Mouse (Mus musculus): ENCODE data around the gene Tbc1d1.
A peak's percentile ranks its signal among the peaks of the same experiment; 100 is the strongest.

Tbc1d1 gene

DNA sequence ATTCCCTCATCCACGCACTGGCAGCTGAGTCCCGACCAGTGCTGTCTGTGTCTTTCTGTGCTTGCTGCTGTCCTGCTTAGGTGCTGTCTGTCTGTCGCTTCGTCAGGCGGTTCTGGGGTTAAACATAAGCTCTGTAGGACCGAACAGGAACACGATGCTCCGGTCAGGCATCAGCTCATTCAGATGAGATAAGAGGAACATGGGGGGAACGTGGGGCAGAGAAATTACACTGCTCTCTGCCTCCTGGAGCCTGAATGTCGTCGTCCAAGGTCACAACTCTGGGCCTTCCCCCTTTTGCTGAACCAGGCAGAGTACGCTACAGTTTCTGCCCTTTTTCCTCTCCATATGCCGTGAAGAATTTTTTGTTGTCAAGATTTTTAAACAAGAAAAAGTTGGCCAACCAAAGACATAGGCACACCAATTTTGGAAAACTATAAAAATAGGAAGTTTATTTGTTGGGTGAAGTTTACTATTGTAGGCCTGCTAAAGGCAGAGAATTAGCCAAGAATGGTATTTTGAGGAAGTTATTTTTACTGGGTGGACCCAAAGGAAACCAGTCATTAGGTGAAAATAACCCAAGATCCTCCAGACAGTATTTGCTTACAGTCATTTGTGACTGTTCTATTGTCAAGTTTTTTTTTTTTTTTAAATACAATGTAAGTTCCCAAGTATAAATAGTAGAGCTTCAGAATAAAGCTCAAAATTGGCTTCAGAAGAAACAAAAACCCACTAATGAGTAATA is 85.0 kb downstream of the Tbc1d1 start:
- no peak for DNase-seq

GRCm38 (mm10) chr5:64241867-64242266 is 85.8 kb downstream of the Tbc1d1 start:
- no peak for DNase-seq

DNA sequence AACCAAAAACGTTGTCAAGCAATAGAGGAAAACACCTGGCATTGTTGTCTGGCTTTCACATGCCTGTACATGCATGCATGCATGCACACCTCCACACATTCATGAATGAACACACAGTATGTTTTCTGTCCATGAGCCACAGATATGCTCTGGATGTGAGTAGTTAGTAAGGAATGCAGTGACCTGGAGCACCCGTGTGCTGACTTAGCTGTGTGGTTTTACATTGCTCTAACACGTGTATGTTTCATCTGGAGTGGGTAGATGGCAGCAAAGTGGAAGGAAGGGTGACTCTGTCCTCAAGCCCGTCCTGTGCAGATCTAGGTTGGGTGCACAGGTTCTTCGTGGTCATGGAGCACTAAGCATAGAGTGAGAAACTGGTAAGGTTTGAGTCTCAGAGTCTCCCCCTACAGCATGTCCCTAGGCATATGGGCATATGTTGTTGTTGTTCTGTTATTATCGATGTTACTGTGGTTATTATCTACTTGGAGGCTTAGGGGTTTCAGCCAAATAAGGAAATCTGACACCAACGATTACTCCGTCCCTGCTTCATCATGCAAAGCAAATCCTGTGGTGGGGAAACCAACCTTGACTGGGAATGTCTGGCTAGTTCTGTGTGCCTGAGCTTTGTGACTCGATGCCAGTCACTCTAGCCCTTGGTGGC is 86.8 kb downstream of the Tbc1d1 start:
- DNase-seq = no peak

GRCm38 (mm10) chr5:64243666-64244065 is 87.6 kb downstream of the Tbc1d1 start:
- no peak for DNase-seq

GRCm38 (mm10) chr5:64244283-64244682 is 88.2 kb downstream of the Tbc1d1 start:
- DNase-seq = no peak

DNA sequence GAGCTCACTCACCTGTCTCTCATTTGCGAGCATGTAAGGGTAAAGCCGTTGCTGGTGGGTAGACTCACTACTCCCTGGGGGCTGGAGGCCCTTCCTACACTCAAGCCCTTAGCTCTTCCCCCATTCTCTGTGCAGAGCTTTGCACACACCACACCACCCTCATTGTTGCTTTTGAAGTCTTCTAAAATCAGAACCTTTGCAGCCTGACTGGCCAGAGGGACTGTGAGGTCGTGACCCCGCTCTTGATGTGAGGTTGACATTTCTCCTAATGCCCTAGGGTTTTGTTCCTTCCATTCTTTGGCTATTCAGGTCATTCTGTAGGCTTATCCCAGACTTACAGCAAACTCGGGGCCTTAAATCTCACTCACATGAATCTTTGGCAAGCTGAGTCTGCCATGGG is 88.6 kb downstream of the Tbc1d1 start:
- no peak for DNase-seq

DNA sequence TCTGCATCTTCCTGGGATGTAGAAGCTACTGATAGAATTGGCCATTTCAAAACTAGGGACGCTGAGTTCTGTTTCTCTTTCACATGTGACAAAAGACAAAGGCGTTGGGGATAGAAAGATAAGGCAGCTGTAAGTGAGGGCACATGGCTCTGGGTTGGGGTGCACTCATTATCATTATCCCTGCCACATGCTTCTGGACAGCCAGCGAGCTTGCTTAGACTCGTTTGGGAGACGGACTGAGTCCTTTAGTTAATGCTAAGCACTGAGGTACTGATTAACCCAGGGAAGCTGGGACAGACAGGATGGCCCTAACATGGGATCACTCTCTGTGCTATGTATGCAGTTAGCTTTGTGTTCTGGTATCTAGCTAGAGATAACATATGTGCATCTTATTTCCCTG is 95.3 kb downstream of the Tbc1d1 start:
- no peak for DNase-seq

DNA sequence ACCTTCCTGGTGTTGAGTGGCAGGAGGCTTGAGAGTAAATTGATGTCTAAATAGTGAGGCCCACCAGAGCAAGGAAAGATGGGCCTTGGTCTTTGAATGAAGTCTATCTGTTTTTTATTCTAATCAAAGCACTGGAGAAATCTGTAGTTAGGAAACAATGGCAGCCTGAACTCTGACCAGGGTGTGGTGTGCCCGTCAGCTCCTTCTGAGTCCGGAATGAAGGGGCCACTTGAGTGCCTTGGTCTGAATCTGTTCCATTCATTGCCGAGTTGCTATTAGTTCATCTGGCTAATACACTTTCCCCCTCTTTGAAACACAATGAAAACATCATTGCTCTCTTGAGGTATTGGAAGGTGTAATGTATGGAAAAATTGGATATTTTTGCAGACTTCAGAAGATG is 98.2 kb downstream of the Tbc1d1 start:
- no peak for DNase-seq

- DNase-seq = no peak
Measured at GRCm38 (mm10) chr5:64254988-64255387, 98.9 kb downstream of the Tbc1d1 start.

DNA sequence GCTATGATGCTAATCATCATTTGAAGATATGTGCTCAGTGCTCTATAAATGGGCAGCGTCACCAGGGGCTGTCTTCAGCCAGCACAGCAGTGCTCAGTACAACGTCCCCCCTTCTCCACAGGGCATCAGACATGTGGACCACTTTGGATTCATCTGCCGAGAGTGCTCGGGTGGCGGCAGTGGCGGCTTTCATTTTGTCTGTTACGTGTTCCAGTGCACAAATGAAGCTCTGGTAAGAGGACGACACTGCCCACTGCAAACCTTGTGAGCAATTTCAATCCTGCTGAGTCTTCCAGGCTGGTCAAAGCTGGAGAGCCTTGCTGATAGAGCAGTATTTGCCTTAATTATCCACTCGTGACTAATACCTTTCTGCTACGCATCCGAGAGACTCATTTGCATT is 107.2 kb downstream of the Tbc1d1 start:
- DNase-seq = no peak

- no peak for DNase-seq
Measured at GRCm38 (mm10) chr5:64263898-64264478, 107.9 kb downstream of the Tbc1d1 start.

DNA sequence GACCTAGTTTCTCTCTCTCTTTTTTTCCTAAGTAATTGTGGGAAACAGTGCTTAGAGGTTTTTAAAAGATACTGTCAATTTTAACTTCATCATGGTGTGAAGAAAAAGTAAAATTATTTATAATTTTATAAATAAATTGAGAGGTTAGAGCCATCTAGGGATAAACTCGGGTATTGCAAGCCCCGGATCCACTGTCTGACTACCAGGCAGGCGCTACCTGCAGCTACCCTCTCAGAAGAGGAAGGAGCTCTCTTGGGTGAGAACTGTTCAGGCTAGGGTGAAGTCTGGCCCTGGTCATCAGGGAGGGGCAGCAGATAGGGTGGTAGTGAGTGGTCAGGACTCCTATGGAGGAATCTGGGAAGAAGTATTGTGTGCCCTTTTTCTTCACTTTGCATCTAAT is 109.0 kb downstream of the Tbc1d1 start:
- no peak for DNase-seq

DNA sequence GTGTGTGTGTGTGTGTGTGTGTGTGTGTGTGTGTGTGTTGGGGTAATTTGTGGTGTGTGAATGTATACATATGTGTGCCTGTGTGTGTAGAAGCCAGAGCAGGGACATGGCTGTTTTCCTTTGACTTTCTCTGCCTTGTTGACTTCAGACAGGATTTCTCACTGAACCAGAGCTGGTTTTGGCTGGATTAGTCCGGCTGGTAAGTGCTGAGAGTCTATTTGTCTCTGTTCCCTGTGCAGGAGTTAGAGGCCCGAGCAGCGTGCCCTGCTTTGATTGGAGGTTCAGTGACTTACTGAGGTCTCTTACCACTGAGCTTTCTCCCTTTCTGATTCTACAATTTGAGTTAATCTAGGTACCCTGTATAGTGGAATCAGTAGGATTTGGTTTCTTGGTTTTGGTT is 109.8 kb downstream of the Tbc1d1 start:
- DNase-seq = no peak

DNA sequence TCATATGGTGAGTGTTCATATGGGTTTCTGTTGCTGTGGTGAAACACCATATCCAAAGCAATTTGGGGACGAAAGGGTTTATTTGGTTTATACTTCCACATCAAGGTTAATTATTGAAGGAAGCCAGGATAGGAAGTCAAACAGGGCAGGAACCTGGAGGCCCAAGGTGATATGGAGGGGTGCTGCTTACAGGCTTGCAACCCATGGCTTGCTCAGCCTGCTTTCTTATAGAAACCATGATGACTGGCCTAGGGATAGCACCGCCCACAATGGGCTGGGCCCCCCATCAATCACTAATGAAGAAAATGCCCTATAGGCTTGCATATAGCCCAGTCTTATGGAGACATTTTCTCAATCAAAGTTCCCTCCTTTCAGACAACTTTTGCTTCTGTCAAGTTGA is 110.4 kb downstream of the Tbc1d1 start:
- DNase-seq = no peak

DNA sequence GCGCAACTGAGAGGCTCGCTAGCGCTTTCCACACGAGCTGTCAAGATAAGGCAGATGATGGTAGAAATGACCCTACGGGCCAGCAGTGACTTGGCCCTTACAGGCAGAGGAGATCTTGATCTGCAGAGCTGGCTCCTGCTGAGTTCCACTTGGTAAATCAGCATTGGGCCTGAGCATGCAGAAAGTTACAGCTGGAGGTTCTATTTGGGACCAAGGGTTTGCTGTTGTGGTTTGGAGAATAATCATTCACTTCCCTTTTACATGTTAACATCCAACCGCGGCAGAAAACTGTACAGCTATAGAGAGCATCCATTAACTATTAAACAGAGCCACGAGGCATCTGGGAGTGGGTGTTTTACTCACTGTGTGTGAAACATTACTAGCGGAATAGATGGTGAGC is 111.2 kb downstream of the Tbc1d1 start:
- DNase-seq = no peak

- no peak for DNase-seq
Measured at GRCm38 (mm10) chr5:64269669-64270068, 113.6 kb downstream of the Tbc1d1 start.

GRCm38 (mm10) chr5:64273517-64273916 is 117.4 kb downstream of the Tbc1d1 start:
- no peak for DNase-seq

DNA sequence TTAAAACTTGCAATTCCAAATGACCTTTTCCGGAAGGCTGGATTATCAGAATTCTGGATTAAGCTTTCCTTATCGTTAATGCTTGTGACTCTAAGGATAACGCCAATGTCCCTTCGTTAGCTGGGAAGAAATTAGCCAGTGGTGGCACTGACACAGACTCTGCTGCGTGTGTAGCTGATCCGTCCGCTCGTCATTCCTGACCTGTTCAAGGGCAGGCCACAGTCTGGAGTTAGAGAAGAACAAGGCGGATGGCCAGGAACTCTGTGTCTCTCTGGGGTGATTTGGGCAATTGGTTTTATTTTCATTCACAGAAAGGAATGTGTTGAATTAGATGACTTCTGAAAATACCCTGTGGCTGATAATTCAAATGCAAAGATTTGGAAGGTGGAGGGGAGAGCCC is 118.2 kb downstream of the Tbc1d1 start:
- no peak for DNase-seq

- peak; percentile 30 for DNase-seq
Measured at GRCm38 (mm10) chr5:64274738-64275451, 118.8 kb downstream of the Tbc1d1 start.

- no peak for DNase-seq
Measured at GRCm38 (mm10) chr5:64277646-64278191, 121.6 kb downstream of the Tbc1d1 start.

DNA sequence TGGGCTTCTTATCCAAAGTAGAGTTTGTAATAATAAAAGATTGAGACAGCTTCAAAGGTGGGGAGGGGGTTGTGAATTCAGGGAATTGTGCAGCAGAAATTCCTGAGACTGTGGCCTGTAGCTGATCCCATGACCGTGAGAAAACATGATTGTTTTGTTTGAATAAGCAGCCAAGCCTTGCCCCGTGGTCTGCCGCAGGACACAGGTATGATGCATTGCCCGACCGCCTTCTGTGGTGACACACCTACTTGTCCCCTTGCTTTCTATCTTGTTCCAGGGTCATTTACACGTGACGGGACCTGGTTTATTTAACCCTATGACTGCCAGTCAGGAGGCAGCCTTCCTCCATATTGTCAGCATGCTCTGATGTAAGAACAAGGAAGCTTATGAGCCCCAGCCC is 123.6 kb downstream of the Tbc1d1 start:
- no peak for DNase-seq

GRCm38 (mm10) chr5:64280191-64280590 is 124.1 kb downstream of the Tbc1d1 start:
- DNase-seq = no peak

GRCm38 (mm10) chr5:64280613-64281012 is 124.5 kb downstream of the Tbc1d1 start:
- DNase-seq = no peak

Measured in cerebellum, adult 11 months (tissue).